Mouse (Mus musculus): ENCODE measurements around the gene Scin. TPM values are rescaled to one million over a fixed set of nuclear protein-coding genes. Genes with fewer than 3 reads are reported as not detected.
"Not testable (repeated sequence)": the region's sequence is repeated elsewhere in the genome, so short reads cannot be mapped to it uniquely, and the experiment has no call there.

Scin gene
- polyA plus RNA-seq (2012; ENCODE audit: insufficient read depth, insufficient read length, missing spikeins) = 0.48 TPM in 1 of 2 replicates, not detected in the other

DNA sequence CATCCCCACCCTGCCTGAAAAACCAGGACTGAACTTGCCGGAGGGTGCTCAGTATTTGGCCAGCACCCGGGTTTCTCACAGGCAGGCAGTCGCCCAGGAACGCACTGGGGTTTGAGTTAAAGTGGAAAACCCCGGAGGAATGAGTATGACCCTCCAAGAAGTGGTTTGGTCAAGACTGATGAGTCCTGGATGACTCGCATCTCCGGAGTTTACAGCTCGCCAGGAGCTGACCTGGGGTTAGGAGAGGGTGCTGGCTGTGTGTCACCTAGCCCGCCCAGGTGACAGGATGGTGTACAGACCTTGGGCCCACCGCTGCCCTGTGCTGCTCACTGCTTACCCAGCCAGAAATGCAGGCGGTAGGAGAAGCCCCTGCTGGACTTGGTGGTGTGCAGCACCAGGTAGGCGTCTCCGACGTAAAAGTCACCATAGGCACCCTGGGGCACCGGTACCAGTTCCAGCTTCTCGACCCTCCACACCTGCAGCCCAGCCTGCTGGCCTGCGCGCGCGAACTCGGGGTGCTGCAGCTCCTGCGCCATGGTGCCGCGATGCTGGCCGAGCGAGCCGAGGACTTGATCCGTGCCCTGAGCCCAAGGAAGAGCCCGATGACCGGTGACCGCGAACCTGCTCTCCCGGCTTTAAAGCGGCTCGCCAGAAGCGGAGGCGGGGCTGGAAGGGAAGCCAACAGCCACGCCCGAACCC is at the start of gene Scin:
Gene Scin, minus strand, starts transcription at position 656 of the 699 bp plus-strand sequence.
- Histone ChIP-seq H3K27ac (replicated peaks; ENCODE audit: low read depth, low read length) (no peak within 1 kb of the TSS), H3K4me1 (ENCODE audit: control insufficient read depth, insufficient read depth, insufficient read length, low read length) (no peaks in the 10 kb centered on the region), H3K4me3 (ENCODE audit: insufficient read depth, low read depth, low read length) (peak within 1 kb of the TSS; percentile 39)

DNA sequence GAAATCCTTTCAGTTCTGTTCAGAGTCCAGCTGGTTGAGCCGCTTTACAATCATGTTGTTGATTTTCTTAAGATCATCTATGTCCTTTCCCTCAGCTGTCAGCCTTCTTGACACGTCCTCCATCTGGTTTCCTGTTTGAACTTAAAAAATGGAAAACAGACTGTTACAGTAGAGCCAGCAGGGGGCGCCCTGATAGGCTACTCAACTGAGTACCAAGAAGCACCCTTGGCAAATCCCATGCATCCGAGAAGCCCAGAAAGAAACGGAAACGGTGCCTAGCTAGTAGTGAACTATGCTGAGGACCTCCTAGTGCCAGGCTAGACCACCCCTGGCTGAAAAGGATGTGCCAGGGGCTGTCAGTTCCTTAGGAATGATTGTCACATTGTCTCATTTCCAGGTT is 43.1 kb upstream of the Scin start:
- H3K4me1 ChIP-seq (ENCODE audit: control insufficient read depth, insufficient read depth, insufficient read length, low read length) = no peaks in the 10 kb centered on the region
- no peak overlapping the region for H3K27ac ChIP-seq (replicated peaks; ENCODE audit: low read depth, low read length)
- H3K4me3 ChIP-seq (ENCODE audit: insufficient read depth, low read depth, low read length) = no peak overlapping the region

DNA sequence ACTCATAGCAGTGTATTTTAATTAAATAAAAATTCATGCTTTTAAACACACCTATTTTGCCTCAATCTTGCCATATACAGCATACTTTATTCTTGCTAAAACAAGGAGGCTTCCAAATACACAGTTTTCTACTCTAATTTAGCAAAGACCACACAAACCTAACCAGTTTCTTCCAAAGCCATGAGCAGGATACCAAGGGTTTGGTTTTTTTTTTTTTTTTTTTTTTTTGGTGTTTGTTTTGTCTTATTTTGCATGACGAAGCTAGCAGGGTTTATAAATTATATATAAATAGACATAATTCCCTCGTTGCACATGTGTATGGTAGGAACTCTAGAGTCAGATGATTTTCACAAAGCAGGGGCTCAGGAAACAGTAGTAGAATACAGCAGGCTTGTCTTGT is 42.1 kb upstream of the Scin start:
- H3K4me1 ChIP-seq (ENCODE audit: control insufficient read depth, insufficient read depth, insufficient read length, low read length) = no peaks in the 10 kb centered on the region
- H3K4me3 ChIP-seq (ENCODE audit: insufficient read depth, low read depth, low read length) = no peak overlapping the region
- no peak overlapping the region for H3K27ac ChIP-seq (replicated peaks; ENCODE audit: low read depth, low read length)

DNA sequence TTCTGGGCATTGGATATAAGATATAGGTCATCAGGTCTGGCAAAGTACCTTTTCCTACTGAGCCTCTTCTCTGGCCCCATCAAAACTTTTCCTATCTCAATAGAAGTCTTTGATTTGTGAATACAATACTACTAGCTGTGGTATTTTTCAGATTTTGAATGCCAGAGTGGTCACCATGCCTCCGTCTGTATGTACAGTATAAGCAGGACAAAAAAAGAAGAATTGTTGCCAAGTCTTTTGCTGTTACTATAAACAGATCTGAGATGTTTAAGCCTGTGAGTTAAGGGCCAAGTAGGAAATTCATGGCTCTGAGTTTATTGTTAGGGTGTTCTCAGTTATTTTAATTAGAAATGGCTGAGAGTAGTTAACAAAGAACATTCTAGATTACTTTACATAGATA is 41.1 kb upstream of the Scin start:
- H3K4me3 ChIP-seq (ENCODE audit: insufficient read depth, low read depth, low read length); H3K4me1 ChIP-seq (ENCODE audit: control insufficient read depth, insufficient read depth, insufficient read length, low read length); H3K27ac ChIP-seq (replicated peaks; ENCODE audit: low read depth, low read length): not testable (repeated sequence)

DNA sequence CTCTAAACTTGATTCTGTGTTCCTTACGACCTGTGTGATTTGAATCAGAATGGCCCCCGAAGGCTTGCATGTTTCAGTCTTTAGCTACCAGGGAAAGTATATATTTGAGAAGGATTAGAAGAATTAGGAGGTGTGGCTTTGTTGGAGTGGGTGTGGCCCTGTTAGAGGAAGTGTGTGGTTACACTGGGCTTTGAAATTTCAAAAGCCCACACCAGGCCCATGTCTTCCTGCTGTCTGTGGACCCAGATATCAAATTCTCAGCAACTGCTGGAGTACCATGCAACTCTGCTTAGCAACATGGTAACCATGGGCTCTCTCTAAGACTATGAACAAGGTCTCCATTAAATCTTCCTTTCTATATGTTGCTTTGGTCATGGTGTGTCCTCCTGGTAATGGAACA is 37.6 kb upstream of the Scin start:
- Histone ChIP-seq H3K4me3 (ENCODE audit: insufficient read depth, low read depth, low read length) (no peak overlapping the region), H3K27ac (replicated peaks; ENCODE audit: low read depth, low read length) (no peak overlapping the region), H3K4me1 (ENCODE audit: control insufficient read depth, insufficient read depth, insufficient read length, low read length) (no peaks in the 10 kb centered on the region)

DNA sequence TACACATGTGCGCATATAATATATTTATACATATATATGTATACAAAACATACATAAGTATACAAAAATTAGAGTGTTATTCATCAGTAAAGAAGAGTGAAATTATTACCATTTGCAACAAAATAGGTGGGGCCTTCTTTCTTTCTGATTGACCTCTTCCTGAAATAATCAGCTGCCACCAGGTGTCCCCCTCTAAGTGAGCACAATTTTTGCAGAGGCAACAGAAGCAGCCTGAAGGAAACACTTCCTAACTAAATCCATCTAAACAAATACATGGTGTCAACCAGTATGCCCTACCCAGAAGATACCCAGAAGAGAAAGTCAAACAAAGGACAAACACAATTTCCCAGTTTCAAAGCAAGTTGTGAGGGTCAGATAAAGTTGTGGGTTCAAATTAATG is 35.6 kb upstream of the Scin start:
- Histone ChIP-seq H3K27ac (replicated peaks; ENCODE audit: low read depth, low read length) (no peak overlapping the region), H3K4me3 (ENCODE audit: insufficient read depth, low read depth, low read length) (no peak overlapping the region)

DNA sequence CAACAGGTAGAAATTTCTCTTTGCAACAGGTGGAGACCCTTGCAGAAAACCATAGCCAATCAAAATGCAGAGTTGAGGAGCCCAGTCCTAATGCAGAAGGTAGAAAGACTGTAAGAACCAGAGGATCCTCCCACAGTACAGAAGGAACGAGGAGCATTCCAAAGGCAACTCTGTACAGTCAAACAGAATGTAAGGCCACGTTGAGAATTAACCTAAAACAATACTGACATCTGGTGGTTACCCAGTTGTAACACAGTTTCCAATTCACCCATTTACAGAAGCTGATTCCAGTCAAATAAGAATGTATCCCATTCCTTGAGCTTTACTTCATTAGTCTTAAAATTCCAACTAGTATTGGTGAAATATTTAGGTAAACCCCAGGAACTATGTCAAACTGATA is 30.6 kb upstream of the Scin start:
- Histone ChIP-seq H3K4me3 (ENCODE audit: insufficient read depth, low read depth, low read length) (no peak overlapping the region), H3K4me1 (ENCODE audit: control insufficient read depth, insufficient read depth, insufficient read length, low read length) (no peaks in the 10 kb centered on the region), H3K27ac (replicated peaks; ENCODE audit: low read depth, low read length) (no peak overlapping the region)

More for the DNA sequence above, 35.6 kb upstream of the Scin start:
- no peaks in the 10 kb centered on the region for H3K4me1 ChIP-seq (ENCODE audit: control insufficient read depth, insufficient read depth, insufficient read length, low read length)

DNA sequence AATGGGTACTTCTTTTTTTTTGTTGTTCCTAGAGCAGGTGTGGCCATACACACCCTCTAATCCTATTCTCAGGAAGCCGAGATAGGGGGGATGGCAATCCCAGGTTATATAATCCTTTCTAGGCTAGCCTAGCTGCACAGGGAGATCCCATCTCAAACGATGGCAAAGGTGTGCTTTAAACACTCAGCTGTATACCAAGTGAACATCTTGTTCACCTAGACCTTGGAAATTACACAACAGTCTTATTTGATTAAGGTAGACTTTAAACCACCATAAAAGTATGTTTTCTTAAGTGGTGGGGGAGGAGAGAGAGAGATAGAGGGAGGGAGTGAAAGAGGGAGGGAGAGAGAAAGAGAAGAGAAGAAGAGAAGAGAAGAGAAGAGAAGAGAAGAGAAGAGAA is 26.7 kb upstream of the Scin start:
- H3K4me3 ChIP-seq (ENCODE audit: insufficient read depth, low read depth, low read length) = no peak overlapping the region
- H3K27ac ChIP-seq (replicated peaks; ENCODE audit: low read depth, low read length) = no peak overlapping the region
- no peaks in the 10 kb centered on the region for H3K4me1 ChIP-seq (ENCODE audit: control insufficient read depth, insufficient read depth, insufficient read length, low read length)

DNA sequence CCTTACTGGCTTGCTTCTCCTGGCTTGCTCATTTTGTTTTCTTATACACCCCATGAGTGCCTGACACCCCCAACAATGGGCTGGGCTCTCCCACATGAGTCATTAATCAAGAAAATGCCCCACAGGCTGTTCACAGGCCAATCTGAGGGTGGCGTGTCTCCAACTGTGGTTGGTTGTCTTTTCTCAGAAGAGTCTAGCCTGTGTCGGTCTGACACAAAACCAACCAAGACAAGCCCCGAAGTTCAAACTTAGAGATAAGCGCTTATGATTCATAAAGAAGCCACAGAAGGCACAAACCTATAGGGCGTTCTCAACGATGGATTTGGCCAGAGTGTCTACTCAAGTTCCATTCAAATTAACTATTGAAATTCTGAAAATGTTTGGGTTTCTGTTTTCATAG is 20.2 kb upstream of the Scin start:
- H3K4me1 ChIP-seq (ENCODE audit: control insufficient read depth, insufficient read depth, insufficient read length, low read length) = no peaks in the 10 kb centered on the region
- no peak overlapping the region for H3K4me3 ChIP-seq (ENCODE audit: insufficient read depth, low read depth, low read length)
- H3K27ac ChIP-seq (replicated peaks; ENCODE audit: low read depth, low read length) = no peak overlapping the region

DNA sequence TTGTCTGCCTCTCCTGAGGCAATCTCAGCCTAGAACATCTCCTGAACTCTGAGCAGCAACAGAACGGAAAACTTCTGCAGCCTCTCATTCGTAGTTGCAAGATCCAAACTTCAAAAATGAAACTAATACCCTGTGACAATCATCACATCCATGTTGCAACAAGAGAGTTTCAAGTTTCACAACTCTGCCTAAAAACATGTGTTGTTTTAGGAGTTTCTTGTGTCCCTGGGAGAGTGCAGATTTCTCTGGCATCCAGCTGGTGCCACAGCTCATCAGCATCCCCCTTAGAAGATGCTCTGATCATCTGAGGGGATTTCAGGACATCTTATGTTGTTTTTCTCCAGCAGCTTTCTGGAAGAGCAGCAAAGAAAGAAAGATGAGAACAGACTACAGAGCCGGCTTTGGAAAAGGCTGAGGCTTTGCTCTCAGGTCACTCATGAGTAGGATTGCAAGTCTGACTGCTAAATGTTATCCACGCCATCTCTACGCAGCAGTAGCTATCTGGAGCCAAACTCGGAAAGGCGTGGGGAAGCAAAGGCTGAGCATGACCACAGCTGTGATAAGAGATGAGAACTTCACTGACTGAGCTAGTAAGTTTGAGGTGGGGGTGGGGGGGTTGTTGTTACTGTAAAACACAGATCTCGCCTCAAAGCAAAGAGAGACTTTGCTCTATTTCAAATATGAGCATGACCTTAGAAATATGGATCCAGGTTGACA is 18.5 kb upstream of the Scin start:
- Histone ChIP-seq H3K4me1 (ENCODE audit: control insufficient read depth, insufficient read depth, insufficient read length, low read length) (no peaks in the 10 kb centered on the region), H3K27ac (replicated peaks; ENCODE audit: low read depth, low read length) (no peak overlapping the region), H3K4me3 (ENCODE audit: insufficient read depth, low read depth, low read length) (no peak overlapping the region)

DNA sequence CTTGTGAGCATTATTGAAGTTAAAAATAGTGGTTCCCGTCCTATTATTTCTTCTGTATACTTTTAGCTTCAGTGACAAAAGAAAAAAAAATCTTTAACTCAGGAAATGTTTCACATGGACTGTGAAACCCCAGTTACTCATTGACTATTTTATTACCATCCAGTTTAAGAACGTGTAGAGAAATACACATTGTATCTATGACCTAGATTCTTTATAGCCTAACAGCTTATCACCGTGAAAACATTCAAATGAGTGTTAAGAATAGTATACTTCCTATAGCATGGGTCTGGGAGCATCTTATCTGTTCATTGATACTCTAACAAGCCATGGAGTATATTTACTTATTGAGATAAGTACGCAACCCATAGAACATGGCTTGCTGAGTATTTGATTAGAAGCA is 13.3 kb upstream of the Scin start:
- Histone ChIP-seq H3K27ac (replicated peaks; ENCODE audit: low read depth, low read length) (no peak overlapping the region), H3K4me1 (ENCODE audit: control insufficient read depth, insufficient read depth, insufficient read length, low read length) (no peaks in the 10 kb centered on the region), H3K4me3 (ENCODE audit: insufficient read depth, low read depth, low read length) (no peak overlapping the region)

DNA sequence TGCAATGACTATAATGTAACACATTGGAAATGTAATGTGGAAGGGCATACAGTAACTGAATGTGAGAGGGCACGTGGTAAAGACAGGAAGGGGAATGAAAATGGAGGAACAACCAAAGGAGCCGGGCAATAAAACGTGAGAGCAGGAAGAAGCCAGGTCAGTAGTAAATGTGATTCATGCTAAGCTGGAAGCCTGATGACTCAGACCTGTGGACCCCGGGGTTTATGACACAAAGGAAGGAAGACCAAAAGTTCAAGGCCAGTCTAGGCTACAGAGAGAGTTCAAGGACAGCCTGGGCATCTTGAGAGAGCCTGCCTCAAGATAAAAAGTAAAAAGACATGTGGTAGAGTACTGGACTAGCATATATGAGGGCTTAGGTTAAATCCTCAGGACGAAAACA is 12.5 kb upstream of the Scin start:
- H3K27ac ChIP-seq (replicated peaks; ENCODE audit: low read depth, low read length) = no peak overlapping the region
- H3K4me3 ChIP-seq (ENCODE audit: insufficient read depth, low read depth, low read length) = no peak overlapping the region
- no peaks in the 10 kb centered on the region for H3K4me1 ChIP-seq (ENCODE audit: control insufficient read depth, insufficient read depth, insufficient read length, low read length)

DNA sequence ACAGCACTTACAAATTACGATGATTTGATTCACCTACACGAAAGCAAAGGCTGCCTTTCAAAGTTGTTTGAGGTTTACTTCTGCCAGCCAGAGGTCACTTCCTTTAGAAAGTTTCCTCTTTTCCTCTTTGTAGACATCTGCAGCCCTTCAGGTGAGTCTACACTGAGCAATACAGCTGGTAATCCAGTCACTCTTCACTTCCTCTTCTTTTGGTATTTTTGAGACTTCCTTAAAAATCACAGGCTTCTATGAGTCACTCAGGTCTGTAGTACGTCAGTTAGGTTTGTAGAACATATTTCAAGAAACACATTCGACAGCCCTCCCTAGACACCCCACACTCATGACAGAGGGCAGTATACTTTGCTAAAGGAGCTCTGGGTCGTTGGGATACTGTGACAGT is 6.7 kb upstream of the Scin start:
- Histone ChIP-seq H3K4me3 (ENCODE audit: insufficient read depth, low read depth, low read length) (no peak overlapping the region), H3K27ac (replicated peaks; ENCODE audit: low read depth, low read length) (no peak overlapping the region), H3K4me1 (ENCODE audit: control insufficient read depth, insufficient read depth, insufficient read length, low read length) (no peaks in the 10 kb centered on the region)

DNA sequence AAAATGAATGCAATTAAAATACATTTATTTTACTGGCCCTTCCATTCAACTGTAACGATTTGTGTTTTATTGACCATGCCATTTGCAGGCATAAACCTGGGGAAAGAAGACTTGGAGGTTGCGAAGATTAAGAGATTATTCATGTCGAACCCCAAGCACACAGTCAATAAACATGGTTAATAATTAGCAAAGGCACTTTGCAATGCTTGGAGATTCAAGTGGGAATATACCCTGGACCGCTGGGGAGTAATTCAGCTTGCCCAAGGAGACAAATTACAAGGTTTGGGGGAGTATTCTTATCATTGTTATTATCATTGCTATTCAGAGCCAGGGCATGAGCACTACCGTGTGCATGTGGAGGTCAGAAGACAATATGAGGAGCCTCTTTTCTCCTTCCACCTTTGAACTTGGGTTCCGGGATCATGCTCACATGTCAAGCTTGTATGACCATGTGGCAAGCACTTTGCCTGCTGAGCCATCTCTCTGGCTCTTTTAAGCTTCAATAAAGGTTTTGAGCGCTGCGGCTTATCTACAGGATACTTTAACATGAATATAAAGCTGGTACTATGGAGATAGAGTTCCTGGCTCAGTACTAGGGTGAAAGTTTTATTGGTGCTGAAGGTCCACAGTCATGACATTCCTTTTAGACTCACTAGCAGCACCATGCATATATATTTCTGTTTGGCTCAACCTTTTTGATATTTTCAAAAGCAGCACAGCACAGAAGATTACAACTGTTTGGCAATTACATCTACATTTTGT is 5.6 kb upstream of the Scin start:
- no peak overlapping the region for H3K4me3 ChIP-seq (ENCODE audit: insufficient read depth, low read depth, low read length)
- no peaks in the 10 kb centered on the region for H3K4me1 ChIP-seq (ENCODE audit: control insufficient read depth, insufficient read depth, insufficient read length, low read length)
- no peak overlapping the region for H3K27ac ChIP-seq (replicated peaks; ENCODE audit: low read depth, low read length)

DNA sequence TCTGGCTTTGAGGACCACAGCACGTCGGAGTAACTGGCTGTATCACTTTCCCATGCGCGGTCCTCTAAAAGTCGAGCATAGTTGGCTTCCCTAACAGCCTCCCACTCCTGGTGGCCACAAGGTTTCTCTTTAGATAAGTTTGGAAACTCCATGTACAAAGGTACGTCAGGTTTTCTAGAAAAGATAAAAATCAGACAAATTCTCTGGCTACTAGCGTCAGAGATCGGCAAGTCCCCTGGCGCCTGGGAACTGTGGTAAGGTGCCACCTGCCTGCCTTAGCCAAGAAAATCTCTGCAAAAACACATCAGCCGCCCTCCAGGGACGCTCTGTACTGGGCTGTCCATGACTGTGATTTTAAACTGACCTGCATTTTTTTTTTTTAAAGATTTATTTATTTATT is 501 bp upstream of the Scin start:
- H3K27ac ChIP-seq (replicated peaks; ENCODE audit: low read depth, low read length) = no peak overlapping the region
- H3K4me3 ChIP-seq (ENCODE audit: insufficient read depth, low read depth, low read length) = peak overlapping the region; percentile 30; the same call in 1 of the 2 replicates
- no peaks in the 10 kb centered on the region for H3K4me1 ChIP-seq (ENCODE audit: control insufficient read depth, insufficient read depth, insufficient read length, low read length)

Data from brown adipose tissue, adult 24 weeks (tissue).